10 mouse cellular contexts compared by ENCODE assay signal in genomic region chr14:48332193-48332592, GRCm38 (mm10).
DNase-seq lines count a peak whose midpoint lies in the region; ATAC-seq lines count a peak whose summit lies in the region.
"Had no signal": no experiment of that assay in that cellular context is flagged by ENCODE, and none has a peak within 500 bp of the region (broad histone marks: within the 10 kb centered on the region; RNA-seq: fewer than 3 reads in every experiment).

No protein-coding gene starts in this region.

- H3K4me3 ChIP-seq in kidney, embryonic 14.5 days (ENCODE audit: low read length) = no peak overlapping the region
- H3K4me3 ChIP-seq in forebrain, embryonic 10.5 days = no peak overlapping the region
- H3K4me3 ChIP-seq: midbrain, embryonic 10.5 days had no signal

- H3K27me3 ChIP-seq in kidney, embryonic 14.5 days (ENCODE audit: control insufficient read depth, insufficient read depth, low read length) = no peaks in the 10 kb centered on the region
- H3K27me3 ChIP-seq in forebrain, embryonic 10.5 days (ENCODE audit: poor library complexity, severe bottlenecking) = peaks cover 5% of the 10 kb centered on the region; the same call in 1 of the 2 replicates

- DNase-seq in lung, postnatal 36 days = peak; percentile 16
- no peak for DNase-seq in lung, postnatal 25 days (ENCODE audit: low spot score)
- DNase-seq in embryo, embryonic 9.5 days (ENCODE audit: extremely low spot score) = peak; percentile 25
- peak; percentile 59 for DNase-seq in retina, postnatal 1 day
- no peak for DNase-seq in layer of hippocampus, postnatal 25 days (ENCODE audit: extremely low spot score in 1 of 2, low spot score in 1 of 2)
- DNase-seq in forebrain, embryonic 10.5 days (ENCODE audit: extremely low spot score, low spot score) = no peak
- DNase-seq: cerebellum, adult 2 months; layer of hippocampus, postnatal 36 days had no signal

- no peak overlapping the region for H3K4me2 ChIP-seq in kidney, embryonic 14.5 days (replicated peaks; ENCODE audit: low read depth, low read length)

- H3K36me3 ChIP-seq in kidney, embryonic 14.5 days (ENCODE audit: control insufficient read depth, insufficient read depth, low read length) = no peaks in the 10 kb centered on the region
- no peaks in the 10 kb centered on the region for H3K36me3 ChIP-seq in forebrain, embryonic 10.5 days (replicated peaks)
- H3K36me3 ChIP-seq: midbrain, embryonic 10.5 days had no signal

- ATAC-seq in kidney, embryonic 14.5 days (ENCODE audit: low FRiP score, low TSS enrichment) = peak; percentile 70; the same call in 1 of the 2 replicates

- H3K9me3 ChIP-seq in kidney, embryonic 14.5 days (ENCODE audit: control insufficient read depth, low read length) = no peaks in the 10 kb centered on the region
- H3K9me3 ChIP-seq in forebrain, embryonic 10.5 days = no peaks in the 10 kb centered on the region
- H3K9me3 ChIP-seq: midbrain, embryonic 10.5 days had no signal

- WGBS in kidney, embryonic 14.5 days = 4% methylated on average over 2 of the region's 2 CpGs
- WGBS in forebrain, embryonic 10.5 days = 53% methylated on average over 2 of the region's 2 CpGs

- peak overlapping the region; percentile 71; the same call in 1 of the 2 replicates for H3K27ac ChIP-seq in kidney, embryonic 14.5 days (ENCODE audit: low read depth, low read length)
- no peak overlapping the region for H3K27ac ChIP-seq in forebrain, embryonic 10.5 days
- H3K27ac ChIP-seq: midbrain, embryonic 10.5 days had no signal

- H3K9ac ChIP-seq in kidney, embryonic 14.5 days (ENCODE audit: low read depth, low read length) = no peak overlapping the region

- H3K4me1 ChIP-seq in kidney, embryonic 14.5 days (ENCODE audit: control insufficient read depth, insufficient read depth, low read length) = peaks cover 18% of the 10 kb centered on the region
- peaks cover 41% of the 10 kb centered on the region for H3K4me1 ChIP-seq in forebrain, embryonic 10.5 days

Comparison
In these comparisons a context has a peak if more than half of its experiments do, and no peak if none do; other contexts are left out.
1. DNase-seq: peak in lung, postnatal 36 days (single experiment), embryo, embryonic 9.5 days (single experiment) and retina, postnatal 1 day (single experiment); none in lung, postnatal 25 days (single experiment), layer of hippocampus, postnatal 25 days (0 of 2) and forebrain, embryonic 10.5 days (single experiment).